Mouse (Mus musculus) erythroblast, embryonic 14.5 days (primary cell): ENCODE measurements around the gene Baiap3.

Experiments used
- GATA1 ChIP-seq: IDR thresholded peaks from 2 replicates; pipeline ENCODE4 v1.6.1; 2012; ENCODE audit warnings: low read length, inconsistent platforms, mixed read lengths
- TAL1 ChIP-seq: IDR thresholded peaks from 3 replicates; pipeline ENCODE4 v1.6.1; 2012; ENCODE audit warnings: low read length, inconsistent platforms, mixed read lengths

GRCm38 (mm10) chr17:25290411-25290810, 34.2 kb upstream of the Baiap3 start:
- TF ChIP-seq TAL1 (no peak), GATA1 (no peak)
